Mouse (Mus musculus): ENCODE data around the gene Cldn10. TPM values are rescaled to one million over a fixed set of nuclear protein-coding genes. Genes with fewer than 3 reads are reported as not detected.

Gene Cldn10
- polyA plus RNA-seq (2015; fragmentation: Illumina TruSeq; extraction: RNeasy Lipid Tissue Mini Kit (QIAGEN cat#74804); ENCODE audit: insufficient read depth, low read depth, low replicate concordance) = 9.5 TPM

GRCm38 (mm10) chr14:118787621-118788020 lies at the start of gene Cldn10:
Gene Cldn10 (plus strand): TSS chr14:118787908.

Other genes with a start within 250 kb of the Cldn10 start
- gene Abcc4, start 81.7 kb upstream of the Cldn10 start, polyA plus RNA-seq (2015; fragmentation: Illumina TruSeq; extraction: RNeasy Lipid Tissue Mini Kit (QIAGEN cat#74804); ENCODE audit: insufficient read depth, low read depth, low replicate concordance) = 2.3 TPM
- gene Dzip1, start 137.6 kb downstream of the Cldn10 start, polyA plus RNA-seq (2015; fragmentation: Illumina TruSeq; extraction: RNeasy Lipid Tissue Mini Kit (QIAGEN cat#74804); ENCODE audit: insufficient read depth, low read depth, low replicate concordance) = 2.1 TPM
- gene Dnajc3, start 150.1 kb downstream of the Cldn10 start, polyA plus RNA-seq (2015; fragmentation: Illumina TruSeq; extraction: RNeasy Lipid Tissue Mini Kit (QIAGEN cat#74804); ENCODE audit: insufficient read depth, low read depth, low replicate concordance) = 36.5 TPM

Data from pancreas, adult 10 weeks (tissue).